Comparison of ENCODE assay signal across 7 mouse cellular contexts in the genomic region with DNA sequence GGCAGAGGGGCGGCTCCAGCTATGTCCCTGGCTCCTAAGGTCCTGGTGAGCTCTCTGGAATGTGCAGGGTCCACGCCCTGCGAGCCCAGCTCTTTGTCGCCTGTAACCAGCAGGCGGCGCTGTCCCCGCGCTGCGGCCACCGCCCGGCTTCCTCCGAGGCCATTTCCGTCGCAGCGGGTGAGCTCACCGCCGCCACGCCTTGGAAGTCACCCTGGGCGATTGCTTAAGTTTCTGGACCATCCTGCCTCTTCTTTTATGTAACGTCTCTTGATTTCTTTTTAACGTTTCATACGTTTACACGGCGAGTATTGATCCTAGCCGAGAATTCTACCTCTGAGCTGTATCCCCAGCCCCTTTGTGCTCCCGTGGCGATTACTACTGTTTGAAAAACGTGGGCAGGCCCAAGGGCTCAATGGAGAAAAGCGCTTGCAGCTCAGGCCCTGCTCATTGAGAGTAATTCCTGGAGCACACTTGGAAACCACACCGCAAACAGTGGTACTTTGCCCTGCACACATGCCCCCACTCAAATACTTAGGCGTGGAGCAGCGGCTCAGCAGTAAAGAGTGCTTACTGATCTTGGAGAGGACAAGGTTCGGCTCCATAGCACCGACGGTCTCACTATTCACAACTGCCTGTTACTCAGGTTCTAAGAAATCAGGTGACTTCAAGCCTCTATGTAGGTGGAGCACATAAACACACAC. TPM values are rescaled to one million over a fixed set of nuclear protein-coding genes. Genes with fewer than 3 reads are reported as not detected.
DNase-seq lines count a peak whose midpoint lies in the region; ATAC-seq lines count a peak whose summit lies in the region.

No protein-coding gene starts in this region.

- peak overlapping the region; percentile 58 for H3K4me3 ChIP-seq in embryonic facial prominence, embryonic 10.5 days
- peak overlapping the region; percentile 33 for H3K4me3 ChIP-seq in midbrain, embryonic 11.5 days (ENCODE audit: low read depth, low read length)

- DNase-seq in adrenal gland, postnatal 10 days = peak; percentile 98
- DNase-seq in embryonic facial prominence, embryonic 10.5 days (ENCODE audit: low spot score) = peak; percentile 96
- DNase-seq in heart, adult 11 months = peak; percentile 99
- DNase-seq in kidney, adult 11 months = peak; percentile 92
- peak; percentile 94 for DNase-seq in left cerebral cortex, postnatal 4 days
- DNase-seq in midbrain, embryonic 11.5 days (ENCODE audit: low spot score, missing footprints) = peak; percentile 100
- DNase-seq in right cerebral cortex, postnatal 4 days = peak; percentile 97

- H3K4me2 ChIP-seq in midbrain, embryonic 11.5 days = peak overlapping the region; percentile 53

- H3K9me3 ChIP-seq in embryonic facial prominence, embryonic 10.5 days = no peaks in the 10 kb centered on the region
- no peaks in the 10 kb centered on the region for H3K9me3 ChIP-seq in midbrain, embryonic 11.5 days (ENCODE audit: control insufficient read depth, low read length)

- peak overlapping the region; percentile 94 for H3K27ac ChIP-seq in embryonic facial prominence, embryonic 10.5 days (replicated peaks)
- H3K27ac ChIP-seq in midbrain, embryonic 11.5 days (ENCODE audit: low read depth, low read length) = peak overlapping the region; percentile 67

- peak overlapping the region; percentile 71 for H3K9ac ChIP-seq in midbrain, embryonic 11.5 days (ENCODE audit: low read length)

- ATAC-seq in midbrain, embryonic 11.5 days (ENCODE audit: low FRiP score) = peak; percentile 80

- intact Hi-C loops in left cerebral cortex, postnatal 4 days (cut with DNase I) = loop anchor here (2.0 kb wide), 1 partner anchor 40 kb away; a partner anchor contains a TSS

- WGBS in embryonic facial prominence, embryonic 10.5 days = 6% methylated on average over 35 of the region's 35 CpGs
- 6% methylated on average over 35 of the region's 35 CpGs for WGBS in midbrain, embryonic 11.5 days

- H3K36me3 ChIP-seq in embryonic facial prominence, embryonic 10.5 days (replicated peaks) = no peaks in the 10 kb centered on the region
- no peaks in the 10 kb centered on the region; the same call in 1 of the 2 replicates for H3K36me3 ChIP-seq in midbrain, embryonic 11.5 days (ENCODE audit: control insufficient read depth, insufficient read depth, low read length)

- no peaks in the 10 kb centered on the region for H3K27me3 ChIP-seq in embryonic facial prominence, embryonic 10.5 days (replicated peaks; ENCODE audit: low read depth, poor library complexity, severe bottlenecking)
- no peaks in the 10 kb centered on the region for H3K27me3 ChIP-seq in midbrain, embryonic 11.5 days (ENCODE audit: control insufficient read depth, insufficient read depth, low read length)

- peaks cover 64% of the 10 kb centered on the region for H3K4me1 ChIP-seq in embryonic facial prominence, embryonic 10.5 days
- H3K4me1 ChIP-seq in midbrain, embryonic 11.5 days (ENCODE audit: control insufficient read depth, insufficient read depth, low read length) = peaks cover 52% of the 10 kb centered on the region

RNA-seq across cellular contexts. Expression of a gene that starts 36.4 kb away (rescaled TPM):
- total RNA-seq in adrenal gland, postnatal 10 days (2021) = 100 to 1,000 TPM; 144 to 176 TPM
- polyA plus RNA-seq in embryonic facial prominence, embryonic 10.5 days (2016; fragmentation: Nextera tagmentation; extraction: Ambion mirVana) = 141 and 144 TPM in 2 replicates
- total RNA-seq in left cerebral cortex, postnatal 4 days (2021) = 100 to 1,000 TPM; 548 to 589 TPM
- polyA plus RNA-seq in midbrain, embryonic 11.5 days (2014; fragmentation: Nextera tagmentation; extraction: Ambion mirVana) = 102 and 106 TPM in 2 replicates

RNA-seq across cellular contexts. Expression of a gene that starts 39.7 kb away (rescaled TPM):
- 100 to 1,000 TPM; 202 to 313 TPM for total RNA-seq in adrenal gland, postnatal 10 days (2021)
- 2,739 and 2,840 TPM in 2 replicates for polyA plus RNA-seq in embryonic facial prominence, embryonic 10.5 days (2016; fragmentation: Nextera tagmentation; extraction: Ambion mirVana)
- total RNA-seq in left cerebral cortex, postnatal 4 days (2021) = 1,000 to 10,000 TPM; 8,276 to 8,744 TPM
- 7,669 and 8,043 TPM in 2 replicates for polyA plus RNA-seq in midbrain, embryonic 11.5 days (2014; fragmentation: Nextera tagmentation; extraction: Ambion mirVana)

RNA-seq across cellular contexts. Expression of a gene that starts 39.9 kb away (rescaled TPM):
- total RNA-seq in adrenal gland, postnatal 10 days (2021) = not detected
- polyA plus RNA-seq in embryonic facial prominence, embryonic 10.5 days (2016; fragmentation: Nextera tagmentation; extraction: Ambion mirVana) = not detected in 2 replicates
- not detected for total RNA-seq in left cerebral cortex, postnatal 4 days (2021)
- polyA plus RNA-seq in midbrain, embryonic 11.5 days (2014; fragmentation: Nextera tagmentation; extraction: Ambion mirVana) = not detected in 2 replicates

RNA-seq across cellular contexts. Expression of a gene that starts 58.9 kb away (rescaled TPM):
- 100 to 1,000 TPM; 329 to 414 TPM for total RNA-seq in adrenal gland, postnatal 10 days (2021)
- polyA plus RNA-seq in embryonic facial prominence, embryonic 10.5 days (2016; fragmentation: Nextera tagmentation; extraction: Ambion mirVana) = 2,343 and 2,408 TPM in 2 replicates
- 1,000 to 10,000 TPM; 1,107 to 1,135 TPM for total RNA-seq in left cerebral cortex, postnatal 4 days (2021)
- 2,214 and 2,255 TPM in 2 replicates for polyA plus RNA-seq in midbrain, embryonic 11.5 days (2014; fragmentation: Nextera tagmentation; extraction: Ambion mirVana)

Comparison
In these comparisons a context has a peak if more than half of its experiments do, and no peak if none do; other contexts are left out.
1. Peak in every context shown above with its lines: DNase-seq, ATAC-seq, H3K4me3 ChIP-seq and H3K27ac ChIP-seq.
2. RNA of a gene that starts 39.7 kb away (total RNA-seq): 8,276 to 8,744 TPM in left cerebral cortex, postnatal 4 days; 202 to 313 TPM in adrenal gland, postnatal 10 days; every median in the first group is over 10 times any median in the second.